Mouse (Mus musculus): ENCODE measurements around the gene Sfxn5. TPM values are rescaled to one million over a fixed set of nuclear protein-coding genes. Genes with fewer than 3 reads are reported as not detected.

Gene Sfxn5
- total and polyA plus RNA-seq, 3 experiments: 1.8 to 3.0 TPM; not detected in 1

DNA sequence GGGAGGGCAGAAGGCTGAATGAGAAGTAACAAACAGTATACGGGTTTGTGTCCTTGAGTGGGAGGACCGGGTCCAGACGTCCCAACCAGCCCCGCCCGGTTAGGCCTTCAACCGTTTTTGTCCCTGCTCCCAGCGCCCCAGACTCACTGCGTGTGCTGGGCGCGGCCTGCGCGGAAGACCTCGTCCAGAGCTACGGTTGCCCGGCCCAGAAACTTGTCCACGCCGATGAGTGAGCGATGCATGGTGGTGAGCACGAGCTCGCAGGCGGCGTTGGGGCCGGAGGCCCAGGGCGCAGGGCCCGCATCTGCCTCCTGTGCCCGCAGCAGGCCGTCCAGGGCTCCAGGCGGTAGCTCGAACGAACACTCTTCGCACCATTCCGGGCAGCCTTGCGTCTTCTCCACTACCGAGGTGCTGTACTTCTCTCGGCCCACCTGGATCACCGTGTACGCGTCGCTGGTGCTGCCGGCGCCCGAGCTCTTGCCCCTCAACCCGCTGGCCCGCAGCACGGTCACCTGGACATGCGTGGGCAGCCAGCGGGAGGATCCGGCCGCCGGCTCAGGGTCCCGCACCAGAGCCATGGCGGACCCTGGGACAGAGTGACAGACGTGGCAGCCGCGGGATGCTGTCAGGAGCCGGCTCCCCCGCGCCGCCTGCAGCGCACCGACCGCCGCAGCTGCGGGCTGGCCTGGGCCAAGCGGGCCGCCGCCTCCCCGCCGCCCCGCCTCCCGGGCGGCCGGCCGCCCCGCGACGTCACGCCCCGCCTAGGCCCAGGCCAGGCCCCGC lies 40.9 kb upstream of the Sfxn5 start, which contains the start of gene Rab11fip5:
Rab11fip5 (minus strand) TSS at position 684 of the 783 bp plus-strand sequence.
- Histone ChIP-seq H3K27ac (ENCODE audit: control insufficient read depth, low read depth, low read length) (no peak within 1 kb of the TSS), H3K79me2 (ENCODE audit: control insufficient read depth, insufficient read depth, low read length, poor library complexity) (no peaks in the 10 kb centered on the region), H3K4me3 (ENCODE audit: control insufficient read depth in 1 of 2, insufficient read depth in 1 of 2, low read depth in 2 of 2, low read length in 2 of 2) (peak within 1 kb of the TSS; percentile 75 to 94), H3K27me3 (ENCODE audit: control insufficient read depth in 1 of 2, insufficient read depth in 2 of 2, low read length in 2 of 2) (no peaks in the 10 kb centered on the region), H3K36me3 (ENCODE audit: control insufficient read depth in 1 of 2, insufficient read depth in 2 of 2, low read length in 2 of 2) (peaks cover 0 to 25% of the 10 kb centered on the region in 2 experiments; a peak in 2 of 4 replicates), H3K9me3 (replicated peaks; ENCODE audit: insufficient read depth, low read length) (no peaks in the 10 kb centered on the region), H3K4me1 (ENCODE audit: control insufficient read depth in 1 of 2, insufficient read depth in 2 of 2, low read length in 2 of 2) (peaks cover 7 to 37% of the 10 kb centered on the region in 2 experiments), H3K9ac (ENCODE audit: control insufficient read depth, low read depth, low read length, poor library complexity, severe bottlenecking) (peak within 1 kb of the TSS; percentile 80)
- peak; percentile 50 for DNase-seq (ENCODE audit: low read depth, low spot score)
- TF ChIP-seq GATA1 (IDR thresholded peaks at IDR 0.05; ENCODE audit: low read depth, low read length) (no peak), MYB (IDR thresholded peaks at IDR 0.05; ENCODE audit: low read depth, low read length) (no peak), GABPA (IDR thresholded peaks at IDR 0.05; ENCODE audit: low read depth, low read length) (no peak), USF1 (IDR thresholded peaks at IDR 0.05; ENCODE audit: low read depth, low read length) (no peak), HCFC1 (IDR thresholded peaks at IDR 0.05; ENCODE audit: low read depth, low read length) (0 out of 2 replicates have a peak, but pooled peaks have one; percentile 15), ZNF384 (IDR thresholded peaks at IDR 0.05; ENCODE audit: low read depth, low read length) (no peak), KAT2A (conservative IDR thresholded peaks at IDR 0.05; ENCODE audit: low read depth, low read length) (no peak), BHLHE40 (IDR thresholded peaks at IDR 0.05; ENCODE audit: borderline replicate concordance, low read depth, low read length) (no peak)

DNA sequence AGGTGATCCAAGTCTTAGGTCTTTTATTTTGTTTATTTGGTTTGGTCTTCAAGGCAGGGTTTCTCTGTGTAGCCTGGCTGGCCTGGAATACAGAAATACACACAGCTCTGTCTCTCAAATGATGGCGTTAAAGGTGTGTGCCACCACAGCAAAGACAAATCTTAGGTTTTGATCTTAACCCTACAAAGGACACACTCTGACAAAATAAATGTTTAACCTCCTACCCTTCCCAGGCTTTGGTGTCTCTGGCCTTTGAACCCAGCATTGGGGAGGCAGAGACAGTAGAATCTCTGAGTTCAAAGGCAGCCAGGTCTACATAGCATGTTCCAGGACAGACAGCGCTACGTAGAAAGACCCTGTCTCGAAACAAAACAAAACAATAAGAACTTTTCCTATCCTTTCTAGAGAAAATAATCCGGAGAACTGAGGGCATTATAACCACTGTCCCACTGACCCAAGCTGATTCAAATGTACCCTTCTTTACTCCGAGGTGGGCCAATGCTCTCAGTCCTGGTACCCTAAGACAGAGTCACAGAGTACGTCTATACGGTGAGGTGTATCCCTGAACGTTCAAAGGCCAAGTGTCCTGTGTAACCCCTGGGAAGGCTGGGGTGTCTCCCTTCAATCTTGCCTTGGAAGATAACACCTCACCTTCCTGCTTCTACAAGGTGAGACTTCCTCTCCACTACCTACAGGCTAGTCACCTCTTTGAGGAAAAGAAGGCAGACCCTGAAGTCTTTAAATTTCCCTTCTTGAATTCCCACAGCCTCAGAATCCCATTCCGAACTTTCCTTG lies 40.0 kb upstream of the Sfxn5 start:
- peak overlapping the region; percentile 80 for H3K9ac ChIP-seq (ENCODE audit: control insufficient read depth, low read depth, low read length, poor library complexity, severe bottlenecking)
- H3K27ac ChIP-seq (ENCODE audit: control insufficient read depth, low read depth, low read length): no peak overlapping the region
- no peaks in the 10 kb centered on the region for H3K27me3 ChIP-seq (ENCODE audit: control insufficient read depth in 1 of 2, insufficient read depth in 2 of 2, low read length in 2 of 2)
- peaks cover 0 to 24% of the 10 kb centered on the region in 2 experiments; a peak in 2 of 4 replicates for H3K36me3 ChIP-seq (ENCODE audit: control insufficient read depth in 1 of 2, insufficient read depth in 2 of 2, low read length in 2 of 2)
- TF ChIP-seq ZKSCAN1 (IDR thresholded peaks at IDR 0.05; ENCODE audit: low read depth, low read length): no peak
- H3K4me1 ChIP-seq (ENCODE audit: control insufficient read depth in 1 of 2, insufficient read depth in 2 of 2, low read length in 2 of 2): peaks cover 7 to 36% of the 10 kb centered on the region in 2 experiments
- peak overlapping the region; percentile 75 to 94 for H3K4me3 ChIP-seq (ENCODE audit: control insufficient read depth in 1 of 2, insufficient read depth in 1 of 2, low read depth in 2 of 2, low read length in 2 of 2)
- DNase-seq (ENCODE audit: low read depth, low spot score): no peak
- no peaks in the 10 kb centered on the region for H3K9me3 ChIP-seq (replicated peaks; ENCODE audit: insufficient read depth, low read length)
- no peaks in the 10 kb centered on the region for H3K79me2 ChIP-seq (ENCODE audit: control insufficient read depth, insufficient read depth, low read length, poor library complexity)

DNA sequence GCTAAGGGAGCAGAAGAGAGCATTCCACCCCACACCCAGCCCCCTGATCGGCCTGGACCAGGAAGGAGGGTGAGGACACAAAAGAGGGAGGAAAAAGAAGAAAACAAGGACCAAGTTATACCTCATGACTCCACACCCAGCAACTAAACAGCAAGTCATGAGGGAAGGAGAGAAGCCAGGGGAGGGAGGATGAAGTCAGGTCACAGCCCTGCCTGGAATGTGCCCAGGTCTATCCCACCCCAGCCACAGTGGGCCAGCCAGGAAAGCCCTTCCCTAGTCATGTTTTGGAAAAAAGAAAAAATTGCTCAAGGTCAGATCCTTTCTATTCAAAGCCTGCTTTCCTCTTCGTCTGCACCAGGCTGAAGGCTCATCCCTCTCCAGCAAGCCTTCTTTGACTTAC lies 39.3 kb upstream of the Sfxn5 start:
- Histone ChIP-seq H3K9me3 (replicated peaks; ENCODE audit: insufficient read depth, low read length) (no peaks in the 10 kb centered on the region), H3K4me1 (ENCODE audit: control insufficient read depth in 1 of 2, insufficient read depth in 2 of 2, low read length in 2 of 2) (peaks cover 9 to 33% of the 10 kb centered on the region in 2 experiments), H3K79me2 (ENCODE audit: control insufficient read depth, insufficient read depth, low read length, poor library complexity) (no peaks in the 10 kb centered on the region), H3K36me3 (ENCODE audit: control insufficient read depth in 1 of 2, insufficient read depth in 2 of 2, low read length in 2 of 2) (peaks cover 0 to 20% of the 10 kb centered on the region in 2 experiments; a peak in 2 of 4 replicates), H3K27me3 (ENCODE audit: control insufficient read depth in 1 of 2, insufficient read depth in 2 of 2, low read length in 2 of 2) (no peaks in the 10 kb centered on the region), H3K27ac (ENCODE audit: control insufficient read depth, low read depth, low read length) (no peak overlapping the region), H3K9ac (ENCODE audit: control insufficient read depth, low read depth, low read length, poor library complexity, severe bottlenecking) (no peak overlapping the region), H3K4me3 (ENCODE audit: control insufficient read depth in 1 of 2, insufficient read depth in 1 of 2, low read depth in 2 of 2, low read length in 2 of 2) (no peak overlapping the region)
- DNase-seq (ENCODE audit: low read depth, low spot score): no peak
- TF ChIP-seq ZKSCAN1 (IDR thresholded peaks at IDR 0.05; ENCODE audit: low read depth, low read length): no peak
- no peak for TF ChIP-seq NRF1 (IDR thresholded peaks at IDR 0.05; ENCODE audit: insufficient read depth, low read depth, low read length, poor library complexity, severe bottlenecking)
- TF ChIP-seq TAL1 (IDR thresholded peaks at IDR 0.05; ENCODE audit: low read length): no peak
- TF ChIP-seq MXI1 (IDR thresholded peaks at IDR 0.05; ENCODE audit: low read depth, low read length): no peak
- no peak for TF ChIP-seq GABPA (IDR thresholded peaks at IDR 0.05; ENCODE audit: low read depth, low read length)
- TF ChIP-seq ETS1 (IDR thresholded peaks at IDR 0.05; ENCODE audit: low read depth, low read length): no peak
- no peak for TF ChIP-seq RCOR1 (IDR thresholded peaks at IDR 0.05; ENCODE audit: low read depth, low read length)
- no peak for TF ChIP-seq ZNF384 (IDR thresholded peaks at IDR 0.05; ENCODE audit: low read depth, low read length)
